Mouse (Mus musculus) intestine, embryonic 16.5 days (tissue): ENCODE data around the gene Kpnb1. TPM values are rescaled to one million over a fixed set of nuclear protein-coding genes. Genes with fewer than 3 reads are reported as not detected.

ENCODE experiments used
- ATAC-seq: fragments of 200-750 bp; cut with Nextera tagmentation; 2 replicates; pipeline ENCODE4 v1.8.0; 2017; ENCODE audit warnings: moderate TSS enrichment, moderate library complexity
- H3K27ac ChIP-seq: fragments of 300-500 bp; sonication (generic); 2 replicates; pipeline ENCODE4 v1.5.1; 2014; ENCODE audit warnings: mild to moderate bottlenecking, low read length
- H3K27me3 ChIP-seq: fragments of 300-500 bp; sonication (generic); replicated peaks from 2 replicates; pipeline ENCODE4 v1.6.1; 2014; ENCODE audit warnings: low read length, control low read depth, mixed read lengths; ENCODE audit not compliant: control insufficient read depth, insufficient read depth
- H3K36me3 ChIP-seq: fragments of 300-500 bp; sonication (generic); 2 replicates; pipeline ENCODE4 v1.6.1; 2014; ENCODE audit warnings: low read length, control low read depth; ENCODE audit not compliant: control insufficient read depth, insufficient read depth
- H3K4me1 ChIP-seq: fragments of 300-500 bp; sonication (generic); 2 replicates; pipeline ENCODE4 v1.6.1; 2014; ENCODE audit warnings: low read length, control low read depth, mixed read lengths; ENCODE audit not compliant: control insufficient read depth, insufficient read depth
- H3K4me2 ChIP-seq: fragments of 300-500 bp; sonication (generic); 2 replicates; pipeline ENCODE4 v1.6.1; 2014; ENCODE audit warnings: low read depth, low read length, control low read depth
- H3K4me3 ChIP-seq: fragments of 300-500 bp; sonication (generic); 2 replicates; pipeline ENCODE4 v1.5.1; 2014; ENCODE audit warnings: mild to moderate bottlenecking, low read length
- H3K9ac ChIP-seq: fragments of 300-500 bp; sonication (generic); 2 replicates; pipeline ENCODE4 v1.6.1; 2014; ENCODE audit warnings: low read depth, low read length
- H3K9me3 ChIP-seq: fragments of 300-500 bp; sonication (generic); 2 replicates; pipeline ENCODE4 v1.6.1; 2016; ENCODE audit warnings: low read length, control low read depth; ENCODE audit not compliant: control insufficient read depth
- WGBS: fragments of 180-500 bp; shearing (Covaris S2); extraction: QIAGEN DNeasy Blood & Tissue Kit; methylation state at CpG from one replicate; pipeline ENCODE4 v1.1.7; 2014; 5-methylcytosine and 5-hydroxymethylcytosine counted together
- polyA plus RNA-seq: library from polyadenylated mRNA; unstranded; fragments of >200 nt; fragmentation: Nextera tagmentation; extraction: Ambion mirVana; gene quantifications from 2 replicates; pipeline ENCODE4 v1.2.1, GENCODE M21; 2015

Kpnb1 gene
- polyA plus RNA-seq, 1 experiment from 2014 or later, result 36.3 TPM

GRCm38 (mm10) chr11:97124266-97125036 is 63.2 kb downstream of the Kpnb1 start:
- Histone ChIP-seq H3K9me3 (no peaks in the 10 kb centered on the region), H3K4me3 (no peak overlapping the region), H3K4me2 (no peak overlapping the region), H3K27me3 (no peaks in the 10 kb centered on the region), H3K36me3 (no peaks in the 10 kb centered on the region), H3K27ac (no peak overlapping the region), H3K4me1 (peaks cover 8% of the 10 kb centered on the region), H3K9ac (no peak overlapping the region)
- no peak for ATAC-seq
- 53% methylated on average over 10 of the region's 10 CpGs for WGBS

- Histone ChIP-seq H3K4me2 (no peak overlapping the region), H3K4me1 (peaks cover 8% of the 10 kb centered on the region)
These were observed 64.3 kb downstream of the Kpnb1 start for GRCm38 (mm10) chr11:97123282-97123890.

GRCm38 (mm10) chr11:97120641-97121040 is 67.0 kb downstream of the Kpnb1 start:
- no peak overlapping the region for H3K9ac ChIP-seq
- 67% methylated on average over 3 of the region's 3 CpGs for WGBS

More at GRCm38 (mm10) chr11:97123282-97123890, 64.3 kb downstream of the Kpnb1 start:
- WGBS, result 24% methylated on average over 11 of the region's 11 CpGs
- Histone ChIP-seq H3K4me3 (no peak overlapping the region), H3K27me3 (peaks cover 5% of the 10 kb centered on the region; the same call in 1 of the 2 replicates), H3K36me3 (no peaks in the 10 kb centered on the region), H3K9me3 (no peaks in the 10 kb centered on the region), H3K9ac (no peak overlapping the region; the same call in 1 of the 2 replicates), H3K27ac (no peak overlapping the region)
- ATAC-seq, result no peak

DNA sequence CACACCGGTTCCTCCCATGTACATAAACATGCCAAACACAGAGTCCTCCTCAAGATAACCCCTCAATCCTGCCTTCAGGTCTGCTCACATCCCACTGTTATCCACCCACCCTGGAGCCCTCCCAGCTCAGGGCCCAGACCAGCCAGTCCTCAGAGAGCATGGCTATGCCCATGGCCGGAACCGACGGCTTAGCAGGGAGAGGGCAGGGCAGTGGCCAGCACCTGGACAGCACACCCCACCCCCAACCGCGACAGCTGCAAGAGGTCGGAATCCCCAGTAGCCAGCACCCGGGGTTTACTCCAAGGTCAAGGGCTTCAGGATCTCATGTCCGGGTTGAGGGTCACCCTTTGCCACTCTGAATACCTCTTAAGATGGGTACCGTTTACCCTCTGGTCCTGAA is 67.5 kb downstream of the Kpnb1 start:
- peaks cover 29% of the 10 kb centered on the region for H3K27me3 ChIP-seq
- no peak for ATAC-seq
- WGBS, result 48% methylated on average over 10 of the region's 10 CpGs
- H3K36me3 ChIP-seq, result no peaks in the 10 kb centered on the region
- peaks cover 9% of the 10 kb centered on the region; the same call in 1 of the 2 replicates for H3K4me1 ChIP-seq
- H3K9me3 ChIP-seq, result no peaks in the 10 kb centered on the region
- no peak overlapping the region for H3K9ac ChIP-seq
- H3K4me3 ChIP-seq, result no peak overlapping the region
- H3K4me2 ChIP-seq, result no peak overlapping the region
- H3K27ac ChIP-seq, result no peak overlapping the region

More at GRCm38 (mm10) chr11:97120641-97121040, 67.0 kb downstream of the Kpnb1 start:
- no peaks in the 10 kb centered on the region for H3K36me3 ChIP-seq
- H3K27me3 ChIP-seq, result peaks cover 25% of the 10 kb centered on the region
- no peak overlapping the region for H3K27ac ChIP-seq
- no peak for ATAC-seq
- H3K9me3 ChIP-seq, result no peaks in the 10 kb centered on the region
- H3K4me1 ChIP-seq, result peaks cover 7% of the 10 kb centered on the region; the same call in 1 of the 2 replicates
- no peak overlapping the region for H3K4me2 ChIP-seq
- no peak overlapping the region for H3K4me3 ChIP-seq

GRCm38 (mm10) chr11:97115797-97116196 is 71.9 kb downstream of the Kpnb1 start:
- peak overlapping the region; percentile 69 for H3K4me2 ChIP-seq
- H3K4me3 ChIP-seq, result peak overlapping the region; percentile 46
- H3K4me1 ChIP-seq, result peaks cover 13% of the 10 kb centered on the region
- no peak overlapping the region for H3K9ac ChIP-seq
- H3K27ac ChIP-seq, result no peak overlapping the region
- H3K27me3 ChIP-seq, result peaks cover 56% of the 10 kb centered on the region
- 5% methylated on average over 11 of the region's 11 CpGs for WGBS
- H3K36me3 ChIP-seq, result no peaks in the 10 kb centered on the region
- no peak for ATAC-seq
- no peaks in the 10 kb centered on the region for H3K9me3 ChIP-seq

- under 1% methylated on average over 87 of the region's 87 CpGs for WGBS
- H3K27me3 ChIP-seq, result peaks cover 56% of the 10 kb centered on the region
- H3K9me3 ChIP-seq, result no peaks in the 10 kb centered on the region
- H3K4me1 ChIP-seq, result peaks cover 13% of the 10 kb centered on the region
- H3K27ac ChIP-seq, result no peak within 1 kb of the TSS
- H3K4me3 ChIP-seq, result peak within 1 kb of the TSS; percentile 46
- H3K36me3 ChIP-seq, result no peaks in the 10 kb centered on the region
- ATAC-seq, result 0 out of 2 replicates have a peak, but pooled peaks have one; percentile 13
- peak within 1 kb of the TSS; percentile 29; the same call in 1 of the 2 replicates for H3K9ac ChIP-seq
- peak within 1 kb of the TSS; percentile 69 for H3K4me2 ChIP-seq
These were observed 72.7 kb downstream of the Kpnb1 start, which contains the start of gene Tbx21 for GRCm38 (mm10) chr11:97114671-97115601. Gene Tbx21 (minus strand): TSS chr11:97115331.

DNA sequence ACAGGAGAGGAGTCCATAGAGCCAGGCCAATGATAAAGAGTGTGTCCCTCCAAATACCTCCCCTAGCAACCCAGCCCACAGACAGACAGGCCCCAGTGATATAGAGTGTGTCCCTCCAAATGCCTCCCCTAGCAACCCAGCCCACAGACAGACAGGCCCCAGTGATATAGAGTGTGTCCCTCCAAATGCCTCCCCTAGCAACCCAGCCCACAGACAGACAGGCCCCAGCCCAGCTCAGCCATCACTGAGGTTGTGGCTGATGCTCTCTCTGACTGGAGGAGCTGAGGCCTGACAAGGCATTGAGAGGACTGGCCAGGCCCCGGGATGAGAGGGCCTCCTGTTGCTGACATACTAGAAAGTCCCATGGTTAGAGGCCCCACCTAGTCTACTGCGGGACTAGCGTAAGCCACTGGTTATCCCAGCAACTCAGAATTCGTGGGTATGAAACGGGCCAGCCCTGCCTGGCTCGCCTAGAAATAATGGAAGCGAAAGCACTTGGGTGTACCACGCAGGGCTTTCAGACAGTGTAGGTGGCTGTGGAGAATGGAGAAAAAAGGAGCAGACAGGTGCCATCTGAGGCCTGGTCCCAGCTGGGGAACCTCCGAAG is 75.1 kb downstream of the Kpnb1 start:
- 80% methylated on average over 9 of the region's 9 CpGs for WGBS
- no peak overlapping the region for H3K27ac ChIP-seq
- no peak overlapping the region for H3K9ac ChIP-seq
- H3K4me1 ChIP-seq, result peaks cover 13% of the 10 kb centered on the region
- no peak for ATAC-seq
- peaks cover 48% of the 10 kb centered on the region for H3K27me3 ChIP-seq
- no peak overlapping the region for H3K4me3 ChIP-seq
- no peaks in the 10 kb centered on the region for H3K36me3 ChIP-seq
- no peak overlapping the region for H3K4me2 ChIP-seq
- no peaks in the 10 kb centered on the region for H3K9me3 ChIP-seq
